Mouse (Mus musculus) stomach, embryonic 15.5 days (tissue): ENCODE data around the gene Mras. TPM values are rescaled to one million over a fixed set of nuclear protein-coding genes. Genes with fewer than 3 reads are reported as not detected.

Experiments
- ATAC-seq: fragments of 200-750 bp; cut with Nextera tagmentation; 2 replicates; pipeline ENCODE4 v1.8.0; 2017; ENCODE audit warnings: low read depth, moderate number of reproducible peaks, moderate TSS enrichment; ENCODE audit not compliant: insufficient read depth, low FRiP score
- H3K27ac ChIP-seq: fragments of 300-500 bp; sonication (generic); 2 replicates; pipeline ENCODE4 v1.5.1; 2015; ENCODE audit warnings: mild to moderate bottlenecking, inconsistent platforms
- H3K27me3 ChIP-seq: fragments of 300-500 bp; sonication (generic); replicated peaks from 2 replicates; pipeline ENCODE4 v1.6.1; 2015; ENCODE audit warnings: inconsistent platforms
- H3K36me3 ChIP-seq: fragments of 300-500 bp; sonication (generic); 2 replicates; pipeline ENCODE4 v1.6.1; 2015; ENCODE audit warnings: inconsistent platforms
- H3K4me1 ChIP-seq: fragments of 300-500 bp; sonication (generic); 2 replicates; pipeline ENCODE4 v1.6.1; 2015; ENCODE audit warnings: inconsistent platforms
- H3K4me2 ChIP-seq: fragments of 300-500 bp; sonication (generic); 2 replicates; pipeline ENCODE4 v1.6.1; 2015; ENCODE audit warnings: mild to moderate bottlenecking, inconsistent platforms
- H3K4me3 ChIP-seq: fragments of 300-500 bp; sonication (generic); replicated peaks from 2 replicates; pipeline ENCODE4 v1.5.1; 2015; ENCODE audit warnings: inconsistent platforms
- H3K9ac ChIP-seq: fragments of 300-500 bp; sonication (generic); 2 replicates; pipeline ENCODE4 v1.6.1; 2015; ENCODE audit warnings: inconsistent platforms
- H3K9me3 ChIP-seq: fragments of 300-500 bp; sonication (generic); 2 replicates; pipeline ENCODE4 v1.6.1; 2016; ENCODE audit warnings: inconsistent platforms
- WGBS: fragments of 180-500 bp; shearing (Covaris S2); methylation state at CpG from one replicate; pipeline ENCODE4 v1.1.7; 2015; 5-methylcytosine and 5-hydroxymethylcytosine counted together
- polyA plus RNA-seq: library from polyadenylated mRNA; unstranded; fragments of >200 nt; fragmentation: Nextera tagmentation; extraction: Ambion mirVana; gene quantifications from 2 replicates; pipeline ENCODE4 v1.2.1, GENCODE M21; 2015

The Mras gene
- polyA plus RNA-seq, 1 experiment from 2014 or later = 11.6 TPM

GRCm38 (mm10) chr9:99459730-99460129, 22.5 kb upstream of the Mras start:
- Histone ChIP-seq H3K4me1 (no peaks in the 10 kb centered on the region), H3K4me2 (no peak overlapping the region), H3K9me3 (no peaks in the 10 kb centered on the region), H3K27ac (no peak overlapping the region), H3K4me3 (no peak overlapping the region), H3K27me3 (no peaks in the 10 kb centered on the region), H3K36me3 (no peaks in the 10 kb centered on the region), H3K9ac (no peak overlapping the region)
- no peak for ATAC-seq
- 74% methylated on average over 4 of the region's 4 CpGs for WGBS

GRCm38 (mm10) chr9:99458529-99459208, 21.5 kb upstream of the Mras start:
- no peak overlapping the region for H3K4me2 ChIP-seq
- no peak for ATAC-seq

GRCm38 (mm10) chr9:99454211-99454610, 17.0 kb upstream of the Mras start:
- no peak overlapping the region for H3K27ac ChIP-seq
- no peaks in the 10 kb centered on the region for H3K9me3 ChIP-seq
- no peak overlapping the region for H3K4me3 ChIP-seq
- peaks cover 5% of the 10 kb centered on the region; the same call in 1 of the 2 replicates for H3K4me1 ChIP-seq
- no peak for ATAC-seq
- no peak overlapping the region for H3K4me2 ChIP-seq
- H3K36me3 ChIP-seq = no peaks in the 10 kb centered on the region
- WGBS = 81% methylated on average over 4 of the region's 4 CpGs
- 0 out of 2 replicates have a peak, but pooled peaks cover 4% of the 10 kb centered on the region for H3K27me3 ChIP-seq
- H3K9ac ChIP-seq = no peak overlapping the region

More at GRCm38 (mm10) chr9:99458529-99459208, 21.5 kb upstream of the Mras start:
- Histone ChIP-seq H3K9ac (no peak overlapping the region), H3K4me3 (no peak overlapping the region), H3K27ac (no peak overlapping the region), H3K27me3 (no peaks in the 10 kb centered on the region), H3K9me3 (no peaks in the 10 kb centered on the region), H3K36me3 (no peaks in the 10 kb centered on the region), H3K4me1 (no peaks in the 10 kb centered on the region)
- WGBS = 38% methylated on average over 12 of the region's 12 CpGs

GRCm38 (mm10) chr9:99451161-99451560, 14.0 kb upstream of the Mras start, which contains the start of gene Nme9:
Gene Nme9 (plus strand): TSS chr9:99451475.
- WGBS = 7% methylated on average over 14 of the region's 14 CpGs
- H3K27ac ChIP-seq = no peak within 1 kb of the TSS
- peaks cover 5% of the 10 kb centered on the region; the same call in 1 of the 2 replicates for H3K4me1 ChIP-seq
- no peaks in the 10 kb centered on the region for H3K36me3 ChIP-seq
- peak; percentile 68 for ATAC-seq
- H3K27me3 ChIP-seq = 0 out of 2 replicates have a peak, but pooled peaks cover 4% of the 10 kb centered on the region
- peak within 1 kb of the TSS; percentile 32; the same call in 1 of the 2 replicates for H3K4me2 ChIP-seq
- H3K9ac ChIP-seq = no peak within 1 kb of the TSS
- H3K9me3 ChIP-seq = no peaks in the 10 kb centered on the region
- H3K4me3 ChIP-seq = no peak within 1 kb of the TSS

GRCm38 (mm10) chr9:99449886-99450647, 12.9 kb upstream of the Mras start:
- 0 out of 2 replicates have a peak, but pooled peaks cover 4% of the 10 kb centered on the region for H3K27me3 ChIP-seq
- H3K27ac ChIP-seq = no peak overlapping the region
- no peak for ATAC-seq
- no peaks in the 10 kb centered on the region for H3K36me3 ChIP-seq
- H3K4me2 ChIP-seq = no peak overlapping the region
- H3K4me1 ChIP-seq = peaks cover 5% of the 10 kb centered on the region; the same call in 1 of the 2 replicates
- no peak overlapping the region for H3K9ac ChIP-seq
- no peaks in the 10 kb centered on the region for H3K9me3 ChIP-seq
- WGBS = 41% methylated on average over 9 of the region's 9 CpGs
- H3K4me3 ChIP-seq = no peak overlapping the region

- Histone ChIP-seq H3K9me3 (no peaks in the 10 kb centered on the region), H3K36me3 (no peaks in the 10 kb centered on the region), H3K9ac (no peak overlapping the region), H3K4me1 (peaks cover 5% of the 10 kb centered on the region; the same call in 1 of the 2 replicates), H3K27me3 (0 out of 2 replicates have a peak, but pooled peaks cover 4% of the 10 kb centered on the region), H3K27ac (no peak overlapping the region), H3K4me2 (no peak overlapping the region), H3K4me3 (no peak overlapping the region)
- no peak for ATAC-seq
- 52% methylated on average over 3 of the region's 3 CpGs for WGBS
These were observed 10.1 kb upstream of the Mras start for GRCm38 (mm10) chr9:99447323-99447722.

GRCm38 (mm10) chr9:99446259-99446658, 9.1 kb upstream of the Mras start:
- Histone ChIP-seq H3K36me3 (no peaks in the 10 kb centered on the region), H3K4me3 (no peak overlapping the region), H3K9me3 (no peaks in the 10 kb centered on the region), H3K9ac (no peak overlapping the region), H3K4me2 (no peak overlapping the region), H3K27me3 (no peaks in the 10 kb centered on the region), H3K4me1 (peaks cover 3% of the 10 kb centered on the region; the same call in 1 of the 2 replicates), H3K27ac (no peak overlapping the region)
- no peak for ATAC-seq

- Histone ChIP-seq H3K27me3 (no peaks in the 10 kb centered on the region), H3K4me1 (no peaks in the 10 kb centered on the region), H3K9me3 (no peaks in the 10 kb centered on the region), H3K27ac (no peak overlapping the region), H3K36me3 (no peaks in the 10 kb centered on the region), H3K4me3 (no peak overlapping the region), H3K4me2 (no peak overlapping the region), H3K9ac (no peak overlapping the region)
- no peak for ATAC-seq
- 36% methylated on average over 8 of the region's 8 CpGs for WGBS
These were observed 7.5 kb upstream of the Mras start for GRCm38 (mm10) chr9:99444590-99445178.

- 85% methylated on average over 4 of the region's 4 CpGs for WGBS
- Histone ChIP-seq H3K36me3 (no peaks in the 10 kb centered on the region), H3K27ac (no peak overlapping the region), H3K9ac (no peak overlapping the region), H3K4me3 (no peak overlapping the region), H3K9me3 (no peaks in the 10 kb centered on the region), H3K4me1 (no peaks in the 10 kb centered on the region), H3K4me2 (no peak overlapping the region), H3K27me3 (0 out of 2 replicates have a peak, but pooled peaks cover 2% of the 10 kb centered on the region)
- ATAC-seq = no peak
These were observed 4.7 kb upstream of the Mras start for GRCm38 (mm10) chr9:99441647-99442433.

GRCm38 (mm10) chr9:99440941-99441340, 3.8 kb upstream of the Mras start:
- Histone ChIP-seq H3K4me2 (no peak overlapping the region), H3K27me3 (0 out of 2 replicates have a peak, but pooled peaks cover 2% of the 10 kb centered on the region), H3K36me3 (no peaks in the 10 kb centered on the region), H3K9ac (no peak overlapping the region), H3K4me3 (no peak overlapping the region), H3K4me1 (no peaks in the 10 kb centered on the region), H3K9me3 (no peaks in the 10 kb centered on the region), H3K27ac (no peak overlapping the region)
- 80% methylated on average over 5 of the region's 5 CpGs for WGBS
- ATAC-seq = no peak

- Histone ChIP-seq H3K4me3 (no peak overlapping the region), H3K36me3 (no peaks in the 10 kb centered on the region), H3K27me3 (0 out of 2 replicates have a peak, but pooled peaks cover 2% of the 10 kb centered on the region), H3K9ac (no peak overlapping the region), H3K4me1 (peaks cover 5% of the 10 kb centered on the region; the same call in 1 of the 2 replicates), H3K4me2 (no peak overlapping the region), H3K9me3 (no peaks in the 10 kb centered on the region), H3K27ac (no peak overlapping the region)
- 73% methylated on average over 8 of the region's 8 CpGs for WGBS
- no peak for ATAC-seq
These were observed 1.9 kb upstream of the Mras start for GRCm38 (mm10) chr9:99439064-99439463.
